8 mouse cellular contexts compared by ENCODE assay signal in genomic region chr5:75153626-75153960, GRCm38 (mm10). TPM values are rescaled to one million over a fixed set of nuclear protein-coding genes. Genes with fewer than 3 reads are reported as not detected.
DNase-seq lines count a peak whose midpoint lies in the region; ATAC-seq and TF ChIP-seq lines count a peak whose summit lies in the region.

No protein-coding gene starts in this region.

- H3K4me1 ChIP-seq in kidney, adult 2 months (ENCODE audit: control insufficient read depth, insufficient read depth, low read length): no peaks in the 10 kb centered on the region; the same call in 1 of the 2 replicates
- no peaks in the 10 kb centered on the region for H3K4me1 ChIP-seq in cortical plate, adult 2 months (ENCODE audit: control insufficient read depth, insufficient read depth, low read length)
- H3K4me1 ChIP-seq in hindbrain, embryonic 13.5 days (replicated peaks): peaks cover 61% of the 10 kb centered on the region
- peaks cover 25% of the 10 kb centered on the region for H3K4me1 ChIP-seq in midbrain, embryonic 11.5 days (ENCODE audit: control insufficient read depth, insufficient read depth, low read length)

- no peaks in the 10 kb centered on the region for H3K9me3 ChIP-seq in hindbrain, embryonic 13.5 days
- no peaks in the 10 kb centered on the region for H3K9me3 ChIP-seq in midbrain, embryonic 11.5 days (ENCODE audit: control insufficient read depth, low read length)

- TF ChIP-seq POLR2A in kidney, adult 2 months (IDR thresholded peaks at IDR 0.05; ENCODE audit: low read depth, low read length): no peak
- TF ChIP-seq POLR2A in cortical plate, adult 2 months (IDR thresholded peaks at IDR 0.05; ENCODE audit: extremely low read depth, insufficient read depth, low read length): no peak

- H3K27me3 ChIP-seq in kidney, adult 2 months (replicated peaks; ENCODE audit: control insufficient read depth, insufficient read depth, low read length): peaks cover 11% of the 10 kb centered on the region
- peaks cover 85% of the 10 kb centered on the region for H3K27me3 ChIP-seq in hindbrain, embryonic 13.5 days
- peaks cover 79% of the 10 kb centered on the region for H3K27me3 ChIP-seq in midbrain, embryonic 11.5 days (ENCODE audit: control insufficient read depth, insufficient read depth, low read length)

- peak overlapping the region; percentile 60 for H3K9ac ChIP-seq in hindbrain, embryonic 13.5 days
- no peak overlapping the region; the same call in 1 of the 2 replicates for H3K9ac ChIP-seq in midbrain, embryonic 11.5 days (ENCODE audit: low read length)

- no peak for TF ChIP-seq CTCF in kidney, adult 2 months (conservative IDR thresholded peaks at IDR 0.05; ENCODE audit: insufficient read depth, insufficient read length, low read depth, low read length)
- no peak for TF ChIP-seq CTCF in cortical plate, adult 2 months (IDR thresholded peaks at IDR 0.05; ENCODE audit: extremely low read depth, insufficient read depth, low read length)

- no peak for ATAC-seq in hindbrain, embryonic 13.5 days (ENCODE audit: low FRiP score)
- ATAC-seq in midbrain, embryonic 11.5 days (ENCODE audit: low FRiP score): no peak

- H3K27ac ChIP-seq in kidney, adult 2 months (ENCODE audit: insufficient read depth, low read depth, low read length): peak overlapping the region; percentile 10; the same call in 1 of the 2 replicates
- no peak overlapping the region for H3K27ac ChIP-seq in cortical plate, adult 2 months (ENCODE audit: insufficient read depth, low read length)
- peak overlapping the region; percentile 56; the same call in 1 of the 2 replicates for H3K27ac ChIP-seq in hindbrain, embryonic 13.5 days
- H3K27ac ChIP-seq in midbrain, embryonic 11.5 days (ENCODE audit: low read depth, low read length): no peak overlapping the region

- DNase-seq in kidney, adult 2 months: no peak
- DNase-seq in kidney, postnatal 4 days: no peak
- peak; percentile 95 for DNase-seq in midbrain, embryonic 11.5 days (ENCODE audit: low spot score, missing footprints)
- no peak for DNase-seq in thymus, postnatal 4 days
- DNase-seq in adrenal gland, postnatal 25 days: no peak
- DNase-seq in right cerebral cortex, adult 2 months (ENCODE audit: low spot score in 2 of 2): no peak

- no peaks in the 10 kb centered on the region for H3K36me3 ChIP-seq in kidney, adult 2 months (ENCODE audit: control insufficient read depth, insufficient read depth, low read length)
- no peaks in the 10 kb centered on the region for H3K36me3 ChIP-seq in hindbrain, embryonic 13.5 days
- H3K36me3 ChIP-seq in midbrain, embryonic 11.5 days (ENCODE audit: control insufficient read depth, insufficient read depth, low read length): no peaks in the 10 kb centered on the region; the same call in 1 of the 2 replicates

- WGBS in kidney, adult 2 months: 2% methylated on average over 13 of the region's 13 CpGs
- WGBS in hindbrain, embryonic 13.5 days: 3% methylated on average over 13 of the region's 13 CpGs
- 1% methylated on average over 13 of the region's 13 CpGs for WGBS in midbrain, embryonic 11.5 days

- H3K4me3 ChIP-seq in kidney, adult 2 months (ENCODE audit: insufficient read depth, low read depth, low read length): peak overlapping the region; percentile 56
- H3K4me3 ChIP-seq in cortical plate, adult 2 months (ENCODE audit: insufficient read depth, low read length): peak overlapping the region; percentile 17
- peak overlapping the region; percentile 35 for H3K4me3 ChIP-seq in hindbrain, embryonic 13.5 days
- H3K4me3 ChIP-seq in midbrain, embryonic 11.5 days (ENCODE audit: low read depth, low read length): peak overlapping the region; percentile 25

- peak overlapping the region; percentile 44 for H3K4me2 ChIP-seq in hindbrain, embryonic 13.5 days
- peak overlapping the region; percentile 19 for H3K4me2 ChIP-seq in midbrain, embryonic 11.5 days

RNA-seq across cellular contexts. Expression of gene Pdgfra, which starts 1.5 kb away (rescaled TPM):
- polyA plus RNA-seq in kidney, adult 2 months (2012; rRNA removed): 22.6 and 26.0 TPM in 2 replicates
- 21.7 and 24.4 TPM in 2 replicates for polyA plus RNA-seq in cortical plate, adult 2 months (2012; rRNA removed)
- polyA plus RNA-seq in hindbrain, embryonic 13.5 days (2015; fragmentation: Nextera tagmentation; extraction: Ambion mirVana): 11.3 and 12.4 TPM in 2 replicates
- 18.2 and 22.0 TPM in 2 replicates for polyA plus RNA-seq in midbrain, embryonic 11.5 days (2014; fragmentation: Nextera tagmentation; extraction: Ambion mirVana)
- 20.0 and 22.9 TPM in 2 replicates for total RNA-seq in adrenal gland, postnatal 25 days (2021)

Comparison
In these comparisons a context has a peak if more than half of its experiments do, and no peak if none do; other contexts are left out.
1. H3K27ac ChIP-seq: peak in kidney, adult 2 months (single experiment) and hindbrain, embryonic 13.5 days (single experiment); none in cortical plate, adult 2 months (single experiment) and midbrain, embryonic 11.5 days (single experiment).
2. Peak in every context shown above with its lines, with median percentiles within 50 percentile points of each other: H3K4me3 ChIP-seq.